Mouse (Mus musculus): ENCODE measurements at regions not wholly inside any gene's neighbourhood (a gene's known extent, or its start where the extent isn't known, plus 50 kb on each side); places are given as distances from the start of the nearest gene placed in this dataset.
A peak's percentile ranks its signal among the peaks of the same experiment; 100 is the strongest.

DNA sequence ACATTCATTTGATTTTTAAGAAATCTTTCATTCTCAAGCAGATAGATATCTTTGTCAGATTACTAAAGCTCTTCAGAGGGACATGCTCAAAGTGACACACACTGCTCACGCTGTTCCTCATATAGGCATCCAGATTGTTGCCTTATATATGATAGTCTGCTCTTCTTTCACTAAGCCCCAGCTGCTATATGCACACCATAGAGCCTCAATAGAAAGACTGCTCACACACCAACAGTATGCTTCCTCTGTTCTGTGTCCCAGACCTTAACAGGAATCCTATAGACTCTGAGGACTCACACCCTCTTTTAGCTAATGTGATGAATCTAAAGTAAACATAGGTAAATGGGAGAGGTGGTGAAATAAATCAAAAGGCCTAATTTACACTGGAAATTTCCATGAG lies 561.8 kb downstream of the Smarca1 start:
- DNase-seq (ENCODE audit: extremely low spot score, low spot score): no peak

DNA sequence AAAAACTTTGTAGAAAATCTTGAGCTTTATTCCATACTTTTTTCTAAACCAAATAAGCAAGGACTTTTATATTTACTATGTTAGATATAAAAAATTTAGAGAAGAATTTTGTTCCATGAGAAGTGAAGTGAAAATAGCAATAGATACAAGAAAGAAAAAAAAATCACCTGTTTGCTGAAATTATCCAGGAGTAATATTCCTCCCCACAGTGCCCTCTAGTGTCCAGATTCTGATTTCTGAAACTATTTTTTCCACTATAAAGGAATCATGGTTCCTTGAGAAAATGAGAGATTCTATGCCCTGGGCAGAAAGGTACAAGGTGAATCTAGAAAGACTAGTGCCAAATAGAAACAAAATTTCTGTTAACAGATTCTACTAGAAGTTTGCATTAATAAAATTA lies 564.0 kb downstream of the Smarca1 start:
- DNase-seq (ENCODE audit: extremely low spot score, low spot score): no peak

DNA sequence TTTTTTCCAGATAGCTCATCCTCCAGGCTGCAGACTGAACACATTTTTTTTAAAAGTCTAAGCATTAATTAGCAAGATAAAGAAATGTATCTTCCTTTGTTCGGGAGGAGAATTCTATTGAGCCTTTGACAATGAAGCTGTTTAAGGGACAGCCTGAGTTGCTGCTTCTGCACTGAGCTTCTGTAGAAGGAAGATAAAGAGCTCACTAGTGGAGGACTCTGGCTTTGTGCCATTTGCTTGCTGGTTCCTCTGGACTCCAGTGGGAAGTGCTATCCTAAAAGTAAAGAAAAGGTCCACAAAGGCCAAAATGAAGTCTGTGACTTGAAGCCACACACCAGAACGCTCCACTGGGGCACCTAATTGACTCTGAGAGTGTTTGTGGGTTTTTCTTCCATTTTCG lies 577.0 kb downstream of the Smarca1 start:
- no peak for DNase-seq (ENCODE audit: extremely low spot score, low spot score)

DNA sequence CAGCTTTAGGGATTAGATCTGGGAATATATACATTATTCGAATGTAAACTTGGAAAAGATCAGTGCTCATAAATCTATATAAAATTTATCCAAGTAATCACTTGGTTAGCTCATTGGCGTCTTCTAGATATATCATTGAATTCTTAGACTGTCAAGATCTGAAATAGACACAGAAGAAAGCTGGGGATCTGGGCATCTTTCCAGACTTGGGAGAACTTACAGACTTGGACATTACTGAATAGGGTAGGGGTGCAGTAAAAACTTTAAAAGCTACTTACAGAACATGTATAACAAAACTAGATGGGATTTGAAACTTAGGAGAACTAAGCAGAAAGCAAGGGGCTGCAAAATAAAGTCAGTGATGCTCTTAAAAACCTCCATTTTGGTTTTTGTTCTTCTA lies 585.6 kb downstream of the Smarca1 start:
- DNase-seq (ENCODE audit: extremely low spot score, low spot score): no peak

DNA sequence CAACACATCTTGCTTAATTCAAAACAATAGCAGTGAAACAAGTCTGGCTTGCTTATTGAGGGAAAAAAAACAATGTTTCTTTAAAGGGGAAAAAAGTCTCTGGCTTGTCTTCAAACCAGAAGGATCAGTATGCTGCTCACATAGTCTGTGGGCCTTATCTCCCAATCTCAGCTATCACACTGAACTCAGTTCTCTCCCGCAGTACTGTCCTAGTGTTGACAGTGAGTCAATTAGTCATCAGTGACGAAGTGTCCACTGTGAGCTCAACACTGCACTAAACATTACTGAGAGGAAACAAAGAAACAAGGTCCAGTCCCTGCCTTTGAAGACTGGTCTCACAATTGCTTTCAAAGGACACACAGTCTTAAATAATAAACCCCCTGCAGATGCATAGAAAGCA lies 589.2 kb downstream of the Smarca1 start:
- no peak for DNase-seq (ENCODE audit: extremely low spot score, low spot score)

DNA sequence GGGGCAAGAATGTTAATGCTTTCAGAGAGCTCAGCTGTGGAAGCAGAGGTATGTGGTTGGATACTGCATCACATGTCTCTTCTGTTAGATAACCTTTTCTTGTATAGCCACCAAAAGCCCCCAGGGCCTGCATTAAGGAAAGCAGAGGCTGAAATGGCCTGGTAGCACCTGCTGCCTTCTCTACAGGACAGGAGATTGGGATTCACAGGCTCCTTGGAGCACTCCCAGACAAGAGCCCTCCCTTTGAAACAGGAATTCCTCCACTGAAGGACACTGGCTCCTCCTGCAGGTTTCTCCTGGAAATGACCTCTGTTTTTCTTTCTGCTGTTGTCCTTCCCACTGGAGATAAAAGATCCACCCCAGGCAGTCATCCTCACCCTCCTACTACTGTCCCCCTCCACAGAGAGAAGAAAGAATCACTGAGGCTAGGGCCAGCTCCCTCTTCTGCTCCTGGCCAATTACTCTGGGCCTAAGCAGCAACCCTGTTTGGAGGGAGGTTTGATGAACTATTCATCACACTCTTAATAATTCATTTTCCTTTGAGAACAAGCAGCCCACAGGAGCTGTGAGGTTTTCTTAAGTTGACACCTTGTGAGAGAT lies 600.1 kb downstream of the Smarca1 start:
- DNase-seq (ENCODE audit: extremely low spot score, low spot score): peak; percentile 28
